Mouse (Mus musculus) MEL (cell line): ENCODE measurements around the gene Mns1. TPM values are rescaled to one million over a fixed set of nuclear protein-coding genes. Genes with fewer than 3 reads are reported as not detected.

Source experiments
- DNase-seq: peaks from one replicate; pipeline ENCODE4 v3.0.0; 2011; ENCODE audit warnings: low read depth, low spot score
- H3K27ac ChIP-seq: 2 replicates; pipeline ENCODE4 v1.5.1; 2012; ENCODE audit warnings: low read depth, mild to moderate bottlenecking, control low read depth, low read length, moderate library complexity; ENCODE audit not compliant: control insufficient read depth
- H3K27me3 ChIP-seq, 2 experiments: fragments of 150-350 bp in 1 of 2; sonication (generic) in 1 of 2; 2 replicates each; pipeline ENCODE4 v1.6.1; 2012; ENCODE audit warnings: low read length in 2 of 2, mild to moderate bottlenecking in 2 of 2, improper control_type of control experiment in 1 of 2, moderate library complexity in 1 of 2; ENCODE audit not compliant: insufficient read depth in 2 of 2, control insufficient read depth in 1 of 2
- H3K36me3 ChIP-seq, 2 experiments: 2 replicates each; pipeline ENCODE4 v1.6.1; 2012 to 2014; ENCODE audit warnings: low read length in 2 of 2, improper control_type of control experiment in 1 of 2, inconsistent platforms in 1 of 2, mild to moderate bottlenecking in 1 of 2; ENCODE audit not compliant: insufficient read depth in 2 of 2, control insufficient read depth in 1 of 2
- H3K4me1 ChIP-seq, 2 experiments: fragments of 150-350 bp in 1 of 2; sonication (generic) in 1 of 2; 2 replicates each; pipeline ENCODE4 v1.6.1; 2012; ENCODE audit warnings: low read length in 2 of 2, improper control_type of control experiment in 1 of 2, mild to moderate bottlenecking in 1 of 2; ENCODE audit not compliant: insufficient read depth in 2 of 2, control insufficient read depth in 1 of 2
- H3K4me3 ChIP-seq, 2 experiments: fragments of 150-350 bp in 1 of 2; sonication (generic) in 1 of 2; 2 replicates each; pipeline ENCODE4 v1.5.1; 2012; ENCODE audit warnings: low read depth in 2 of 2, low read length in 2 of 2, mild to moderate bottlenecking in 2 of 2, moderate library complexity in 2 of 2, control low read depth in 1 of 2, improper control_type of control experiment in 1 of 2; ENCODE audit not compliant: control insufficient read depth in 1 of 2, insufficient read depth in 1 of 2
- H3K79me2 ChIP-seq: 2 replicates; pipeline ENCODE4 v1.6.1; 2012; ENCODE audit warnings: mild to moderate bottlenecking, low read length, moderate library complexity; ENCODE audit not compliant: control insufficient read depth, poor library complexity, insufficient read depth
- H3K9ac ChIP-seq: 2 replicates; pipeline ENCODE4 v1.6.1; 2012; ENCODE audit warnings: low read depth, mild to moderate bottlenecking, control low read depth, low read length, moderate library complexity; ENCODE audit not compliant: control insufficient read depth, poor library complexity, severe bottlenecking
- H3K9me3 ChIP-seq: fragments of 150-350 bp; sonication (generic); replicated peaks from 2 replicates; pipeline ENCODE4 v1.6.1; 2012; ENCODE audit warnings: mild to moderate bottlenecking, low read length, improper control_type of control experiment, moderate library complexity; ENCODE audit not compliant: insufficient read depth
- BHLHE40 ChIP-seq: IDR thresholded peaks from 2 replicates; pipeline ENCODE4 v1.6.1; 2012; ENCODE audit warnings: low read depth, mild to moderate bottlenecking, inconsistent platforms, low read length, improper control_type of control experiment, borderline replicate concordance
- CHD2 ChIP-seq: IDR thresholded peaks from 2 replicates; pipeline ENCODE4 v1.6.1; 2011; ENCODE audit warnings: low read length, improper control_type of control experiment
- CTCF ChIP-seq, 3 experiments: IDR thresholded peaks in 2 of 3; conservative IDR thresholded peaks in 1 of 3; 2 replicates each; pipeline ENCODE4 v1.5.1; 2011 to 2012; ENCODE audit warnings: low read length in 3 of 3, low read depth in 2 of 3, mild to moderate bottlenecking in 2 of 3, improper control_type of control experiment in 1 of 3, inconsistent platforms in 1 of 3, mixed read lengths in 1 of 3, moderate library complexity in 1 of 3; ENCODE audit not compliant: control insufficient read depth in 1 of 3, insufficient read depth in 1 of 3, poor library complexity in 1 of 3, severe bottlenecking in 1 of 3
- ELF1 ChIP-seq: IDR thresholded peaks from 2 replicates; pipeline ENCODE4 v1.6.1; 2014; ENCODE audit warnings: low read depth, mild to moderate bottlenecking, inconsistent platforms, low read length, improper control_type of control experiment, moderate library complexity
- EP300 ChIP-seq, 2 experiments: IDR thresholded peaks; 2 replicates each; pipeline ENCODE4 v1.6.1; 2011; ENCODE audit warnings: improper control_type of control experiment in 2 of 2, low read length in 2 of 2, low read depth in 1 of 2, mild to moderate bottlenecking in 1 of 2
- ETS1 ChIP-seq: IDR thresholded peaks from 2 replicates; pipeline ENCODE4 v1.6.1; 2012; ENCODE audit warnings: low read depth, mild to moderate bottlenecking, inconsistent platforms, low read length, improper control_type of control experiment, moderate library complexity
- GABPA ChIP-seq: IDR thresholded peaks from 2 replicates; pipeline ENCODE4 v1.6.1; 2012; ENCODE audit warnings: low read depth, mild to moderate bottlenecking, inconsistent platforms, low read length, improper control_type of control experiment, moderate library complexity
- GATA1 ChIP-seq: IDR thresholded peaks from 2 replicates; pipeline ENCODE4 v1.6.1; 2011; ENCODE audit warnings: low read depth, low read length, improper control_type of control experiment
- HCFC1 ChIP-seq: IDR thresholded peaks from 2 replicates; pipeline ENCODE4 v1.6.1; 2012; ENCODE audit warnings: low read depth, mild to moderate bottlenecking, inconsistent platforms, low read length, improper control_type of control experiment, moderate library complexity
- MAFK ChIP-seq: IDR thresholded peaks from 2 replicates; pipeline ENCODE4 v1.6.1; 2011; ENCODE audit warnings: low read depth, mild to moderate bottlenecking, low read length, improper control_type of control experiment, borderline replicate concordance
- MAX ChIP-seq: IDR thresholded peaks from 2 replicates; pipeline ENCODE4 v1.6.1; 2011; ENCODE audit warnings: low read length, improper control_type of control experiment
- POLR2A ChIP-seq, 2 experiments: IDR thresholded peaks; 2 replicates each; pipeline ENCODE4 v1.6.1; 2011 to 2012; ENCODE audit warnings: low read length in 2 of 2, mild to moderate bottlenecking in 2 of 2, control low read depth in 1 of 2, improper control_type of control experiment in 1 of 2, low read depth in 1 of 2, moderate library complexity in 1 of 2; ENCODE audit not compliant: control insufficient read depth in 1 of 2, insufficient read depth in 1 of 2, poor library complexity in 1 of 2
- POLR2AphosphoS2 ChIP-seq: IDR thresholded peaks from 2 replicates; pipeline ENCODE4 v1.6.1; 2011; ENCODE audit warnings: low read length, improper control_type of control experiment
- POLR2AphosphoS5 ChIP-seq: IDR thresholded peaks from 2 replicates; pipeline ENCODE4 v1.6.1; 2012; ENCODE audit warnings: low read depth, borderline replicate concordance, mild to moderate bottlenecking, inconsistent platforms, low read length, moderate library complexity, mixed read lengths
- RCOR1 ChIP-seq: IDR thresholded peaks from 2 replicates; pipeline ENCODE4 v1.6.1; 2012; ENCODE audit warnings: low read depth, mild to moderate bottlenecking, inconsistent platforms, low read length, improper control_type of control experiment
- SIN3A ChIP-seq: IDR thresholded peaks from 2 replicates; pipeline ENCODE4 v1.6.1; 2012; ENCODE audit warnings: low read length, improper control_type of control experiment, inconsistent platforms
- SMC3 ChIP-seq: IDR thresholded peaks from 2 replicates; pipeline ENCODE4 v1.6.1; 2011; ENCODE audit warnings: low read depth, low read length, improper control_type of control experiment
- TAL1 ChIP-seq: IDR thresholded peaks from 2 replicates; pipeline ENCODE4 v1.6.1; 2012; ENCODE audit warnings: mild to moderate bottlenecking, inconsistent platforms, low read length, moderate library complexity, mixed read lengths
- TCF12 ChIP-seq: IDR thresholded peaks from 2 replicates; pipeline ENCODE4 v1.6.1; 2014; ENCODE audit warnings: low read depth, mild to moderate bottlenecking, inconsistent platforms, low read length, improper control_type of control experiment, moderate library complexity
- ZKSCAN1 ChIP-seq: IDR thresholded peaks from 2 replicates; pipeline ENCODE4 v1.6.1; 2012; ENCODE audit warnings: low read depth, mild to moderate bottlenecking, inconsistent platforms, low read length, improper control_type of control experiment, moderate library complexity
- ZNF384 ChIP-seq: IDR thresholded peaks from 2 replicates; pipeline ENCODE4 v1.6.1; 2012; ENCODE audit warnings: low read depth, mild to moderate bottlenecking, inconsistent platforms, low read length, improper control_type of control experiment
- polyA plus RNA-seq, 2 experiments: library from polyadenylated mRNA; stranded (reverse) in 1 of 2; unstranded in 1 of 2; fragments of >175 nt in 1 of 2; fragments of >200 nt in 1 of 2; gene quantifications; 2 replicates each; pipeline versions ENCODE4 v1.2.1 to v1.2.4; 2012; ENCODE audit warnings: low replicate concordance in 2 of 2, low read depth in 1 of 2; ENCODE audit not compliant: insufficient read length in 2 of 2, insufficient read depth in 1 of 2, missing spikeins in 1 of 2
- total RNA-seq: library from RNA; depleted of rRNA; stranded (reverse); fragments of 300-350 nt; gene quantifications from 2 replicates; pipeline ENCODE4 v1.2.3, GENCODE M21; 2012

Mns1 gene
- total and polyA plus RNA-seq, 3 experiments = 54.0 to 54.8 TPM; not detected in 1

- Histone ChIP-seq H3K4me3 (no peak overlapping the region), H3K9ac (no peak overlapping the region), H3K79me2 (no peaks in the 10 kb centered on the region)
- DNase-seq = no peak
- TF ChIP-seq CTCF (IDR thresholded peaks at IDR 0.05 in 2 of 3, conservative IDR thresholded peaks at IDR 0.05 in 1 of 3; ENCODE audit: control insufficient read depth in 1 of 3, insufficient read depth in 1 of 3, low read depth in 2 of 3, low read length in 3 of 3, poor library complexity in 1 of 3, severe bottlenecking in 1 of 3) (no peak), POLR2A (IDR thresholded peaks at IDR 0.05; ENCODE audit: control insufficient read depth in 1 of 2, insufficient read depth in 1 of 2, low read depth in 1 of 2, low read length in 2 of 2, poor library complexity in 1 of 2) (no peak), CHD2 (no peak), POLR2AphosphoS5 (no peak), MAX (no peak), TCF12 (no peak), ZKSCAN1 (no peak), POLR2AphosphoS2 (no peak), GABPA (no peak), EP300 (IDR thresholded peaks at IDR 0.05; ENCODE audit: low read depth in 1 of 2, low read length in 2 of 2) (no peak), ZNF384 (no peak), BHLHE40 (no peak), ELF1 (no peak), SMC3 (no peak), MAFK (no peak), ETS1 (no peak), RCOR1 (no peak), TAL1 (no peak)
- TF ChIP-seq, all 39 proteins: peak for 0
- H3K4me1 ChIP-seq = peaks cover 9 to 13% of the 10 kb centered on the region in 2 experiments
- H3K27ac ChIP-seq = no peak overlapping the region
- H3K27me3 ChIP-seq = no peaks in the 10 kb centered on the region
- peaks cover 0 to 24% of the 10 kb centered on the region in 2 experiments; a peak in 2 of 4 replicates for H3K36me3 ChIP-seq
- H3K9me3 ChIP-seq = no peaks in the 10 kb centered on the region
Measured at GRCm38 (mm10) chr9:72469851-72470250, 32.0 kb downstream of the Mns1 start.

DNA sequence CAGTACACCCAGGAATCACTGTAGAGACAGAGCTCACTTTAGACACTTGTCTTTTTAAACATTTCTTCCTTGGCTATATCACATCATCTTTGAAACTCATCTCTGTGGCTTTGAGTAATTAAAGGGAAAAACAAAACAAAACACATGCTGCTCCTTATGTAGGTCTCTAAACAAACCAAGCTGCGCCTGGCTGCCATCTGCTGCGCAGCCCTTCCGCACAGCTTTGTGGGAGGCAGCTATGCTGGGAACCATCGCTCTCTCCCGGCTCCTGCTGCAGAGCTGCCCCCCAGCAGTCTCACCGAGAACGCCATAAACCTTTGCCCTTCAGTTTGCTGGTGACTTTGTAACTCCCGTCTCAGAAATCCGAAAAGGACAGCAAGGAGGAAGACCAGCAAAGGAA is 37.7 kb downstream of the Mns1 start:
- Histone ChIP-seq H3K27ac (no peak overlapping the region), H3K9ac (no peak overlapping the region), H3K27me3 (no peaks in the 10 kb centered on the region), H3K4me1 (no peaks in the 10 kb centered on the region), H3K79me2 (no peaks in the 10 kb centered on the region), H3K9me3 (no peaks in the 10 kb centered on the region), H3K4me3 (no peak overlapping the region), H3K36me3 (peaks cover 0 to 2% of the 10 kb centered on the region in 2 experiments; a peak in 1 of 4 replicates)
- TF ChIP-seq GATA1 = no peak
- no peak for TF ChIP-seq MAX
- no peak for TF ChIP-seq SIN3A
- TF ChIP-seq HCFC1 = no peak
- no peak for DNase-seq
